Mouse (Mus musculus): ENCODE measurements around the gene Irgm2.

DNA sequence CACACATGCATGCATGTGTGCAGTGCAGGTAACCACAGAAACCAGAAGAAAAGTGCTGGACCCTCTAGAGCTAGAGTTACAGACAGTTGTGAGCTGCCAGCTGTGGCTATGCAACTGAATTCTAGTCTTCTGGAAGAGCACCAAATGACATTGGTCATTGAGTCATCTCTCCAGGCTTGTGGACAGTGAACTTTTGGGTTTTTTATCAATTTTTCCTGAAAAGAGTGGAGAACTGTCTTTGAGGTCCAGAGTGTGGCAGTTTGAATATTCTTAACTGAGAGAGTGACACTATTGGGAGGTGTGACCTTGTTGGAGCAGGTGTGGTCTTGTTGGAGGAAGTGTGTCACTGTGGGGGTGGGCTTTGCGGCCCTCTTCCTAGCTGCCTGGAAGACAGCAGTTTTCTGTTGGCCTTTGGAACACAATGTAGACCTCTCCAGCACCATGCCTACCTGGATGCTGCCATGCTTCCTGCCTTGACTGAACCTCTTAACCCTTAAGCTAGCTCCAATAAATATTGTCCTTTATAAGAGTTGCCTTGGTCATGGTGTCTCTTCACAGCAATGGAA is 11.0 kb downstream of the Irgm2 start:
- no peak for TF ChIP-seq CTCF (IDR thresholded peaks at IDR 0.05; ENCODE audit: extremely low read depth, insufficient read length, insufficient replicate concordance, low read depth, low read length)
- no peak for TF ChIP-seq POLR2A (IDR thresholded peaks at IDR 0.05; ENCODE audit: low read depth, low read length)
